Mouse (Mus musculus) spleen, postnatal 36 days (tissue): ENCODE measurements around the gene Unc93a2.
"Not testable (repeated sequence)": the region's sequence is repeated elsewhere in the genome, so short reads cannot be mapped to it uniquely, and the experiment has no call there.

Experiments used
- DNase-seq, 2 experiments: peaks; one replicate each; pipeline ENCODE4 v3.0.0; 2022; ENCODE audit warnings: low spot score in 2 of 2, mixed read lengths in 1 of 2

The Unc93a2 gene

GRCm38 (mm10) chr17:7371879-7372278 lies 13.4 kb downstream of the Unc93a2 start, which contains the start of gene Gm49630:
Gm49630 (minus strand) TSS chr17:7371979.
- DNase-seq: not testable (repeated sequence)

DNA sequence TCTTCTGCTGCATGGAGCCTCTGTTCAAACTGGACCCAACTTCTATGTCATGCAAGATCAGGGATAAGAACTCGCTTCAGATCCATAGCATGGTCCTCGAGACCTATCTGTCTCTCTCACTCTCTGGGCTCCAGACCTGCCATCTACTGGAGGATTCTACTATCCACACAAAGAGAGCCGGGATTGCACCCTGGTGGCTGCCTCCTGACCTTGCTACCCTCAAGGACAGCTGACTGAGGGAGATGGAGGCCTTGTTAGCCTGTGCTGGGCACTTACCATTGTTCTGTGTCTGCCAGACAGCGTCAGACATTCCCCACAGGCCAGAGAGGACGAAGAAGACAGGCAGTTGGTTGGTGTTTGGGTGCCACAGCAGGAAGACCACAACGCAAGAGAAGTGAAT lies 15.9 kb downstream of the Unc93a2 start:
- DNase-seq: not testable (repeated sequence)

- not testable (repeated sequence) for DNase-seq
These were observed 18.4 kb downstream of the Unc93a2 start for GRCm38 (mm10) chr17:7366676-7367374.

GRCm38 (mm10) chr17:7366265-7366664 lies 19.0 kb downstream of the Unc93a2 start:
- DNase-seq: not testable (repeated sequence)

DNA sequence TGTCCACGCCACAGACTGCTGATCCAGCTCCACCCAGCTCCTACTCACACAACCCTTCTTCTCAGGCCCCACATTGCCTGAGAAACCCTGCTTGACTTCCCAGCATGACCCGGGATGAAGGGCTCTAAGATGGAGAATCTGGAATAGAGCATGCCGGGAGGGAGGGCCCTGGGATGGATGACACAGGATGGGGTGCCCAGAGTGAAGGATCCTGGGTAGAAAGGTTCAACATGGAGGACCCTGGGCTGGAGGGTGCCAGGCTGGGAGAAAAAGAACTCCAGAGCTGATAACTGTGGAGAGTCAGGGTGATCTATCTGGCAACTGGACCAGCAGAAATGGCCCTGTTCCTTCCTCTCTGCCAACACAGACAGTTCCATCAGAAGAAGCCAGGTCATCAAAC lies 19.6 kb downstream of the Unc93a2 start:
- DNase-seq: not testable (repeated sequence)

GRCm38 (mm10) chr17:7360749-7361465 lies 24.4 kb downstream of the Unc93a2 start:
- DNase-seq: not testable (repeated sequence)

DNA sequence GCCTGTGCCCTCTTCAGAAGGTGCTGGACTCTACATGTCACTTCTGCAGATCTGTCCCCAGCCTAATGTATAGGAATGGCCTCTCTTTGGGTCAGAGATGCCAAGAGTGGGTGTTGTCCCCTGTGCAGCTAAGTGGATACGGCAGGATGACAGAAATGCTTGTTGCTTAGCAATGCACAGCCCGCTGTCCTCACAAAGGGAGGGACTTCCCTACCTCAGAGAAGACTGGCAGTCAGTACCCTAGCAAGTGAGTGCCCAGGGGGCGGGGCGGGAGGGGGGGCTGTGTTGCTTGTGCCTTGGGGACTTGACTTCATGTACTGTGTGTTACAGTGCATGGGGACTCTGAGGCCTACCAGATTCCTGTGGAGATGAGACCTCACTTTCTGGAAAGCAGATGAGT lies 25.5 kb downstream of the Unc93a2 start:
- not testable (repeated sequence) for DNase-seq

DNA sequence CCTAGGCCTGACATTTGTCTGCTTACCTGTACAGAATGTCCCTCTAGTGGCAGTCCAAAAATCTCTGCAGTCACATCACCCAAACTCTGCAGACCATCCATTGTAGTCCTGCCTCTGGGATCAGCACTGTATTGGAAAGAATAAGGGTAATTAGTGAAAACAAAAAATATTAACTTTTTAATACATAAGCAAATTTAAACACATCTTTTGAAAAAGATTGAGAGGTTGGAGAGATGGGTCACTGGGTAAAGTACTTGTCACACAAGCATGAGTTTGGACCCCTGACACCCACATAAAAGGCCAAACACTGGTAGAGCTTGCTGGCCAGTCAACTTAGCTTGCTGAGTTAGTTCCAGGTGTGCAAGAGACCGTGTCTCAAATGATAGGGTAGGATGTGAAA lies 32.7 kb downstream of the Unc93a2 start, which contains the start of gene Ttll2:
Gene Ttll2 (minus strand): TSS at position 101 of the 400 bp plus-strand sequence.
- DNase-seq: not testable (repeated sequence)

DNA sequence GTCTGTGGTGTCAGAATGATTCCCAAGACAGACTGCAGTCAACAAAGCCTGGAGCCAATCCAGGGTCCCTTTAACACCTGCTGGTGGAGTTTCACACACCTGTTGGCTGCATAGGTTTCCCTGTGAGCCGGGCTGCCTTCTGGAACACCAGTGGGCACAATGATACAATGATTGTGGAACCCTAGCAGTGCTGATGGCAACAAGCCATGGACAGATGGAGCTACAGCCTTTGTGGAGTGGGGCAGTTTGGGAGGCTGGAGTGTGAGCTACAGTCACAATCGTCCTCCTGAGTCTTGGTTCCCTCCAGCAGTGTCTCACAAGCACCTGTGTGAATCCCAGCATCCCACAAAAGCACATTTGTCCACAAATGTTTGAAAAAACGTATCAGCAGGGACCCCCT lies 36.5 kb downstream of the Unc93a2 start:
- not testable (repeated sequence) for DNase-seq

DNA sequence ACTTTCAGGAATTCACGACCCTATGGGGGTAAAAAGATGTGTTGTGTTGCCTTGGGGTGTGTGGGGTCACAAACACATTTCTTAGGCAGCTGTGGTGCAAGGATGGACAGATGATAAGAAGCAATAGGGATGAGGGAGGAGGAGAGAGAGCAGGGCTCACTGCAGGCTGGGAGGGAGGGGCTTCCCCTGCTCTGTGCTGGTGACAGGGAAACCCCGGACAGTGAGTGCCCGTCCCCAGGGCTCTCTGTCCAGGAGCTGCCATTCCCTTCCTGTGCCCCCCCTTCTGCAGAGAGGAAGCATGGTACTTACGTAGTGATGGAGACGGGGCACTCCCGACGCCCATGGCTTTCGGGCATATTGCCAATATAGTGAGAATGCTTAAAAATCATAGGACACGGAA lies 47.9 kb downstream of the Unc93a2 start:
- DNase-seq: not testable (repeated sequence)

DNA sequence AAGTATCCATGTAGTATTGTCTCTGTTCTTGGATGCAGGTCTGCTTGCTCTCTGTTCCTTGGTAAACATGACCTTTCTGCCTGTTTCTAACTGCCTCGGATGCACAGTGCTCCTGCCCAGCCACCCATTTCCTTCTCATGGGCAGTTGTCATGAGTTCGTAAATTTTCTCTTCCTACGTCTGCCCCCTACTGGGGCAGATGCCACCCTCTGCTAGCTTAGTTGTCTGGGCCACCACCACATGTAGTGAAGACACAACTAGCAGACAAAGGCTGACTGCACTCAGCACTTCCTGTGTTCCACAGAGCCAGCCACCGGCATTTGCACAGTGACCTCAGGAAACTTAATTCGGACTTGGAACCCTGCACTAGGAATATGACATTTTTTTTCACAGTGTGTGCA lies 52.5 kb downstream of the Unc93a2 start:
- DNase-seq: not testable (repeated sequence)

DNA sequence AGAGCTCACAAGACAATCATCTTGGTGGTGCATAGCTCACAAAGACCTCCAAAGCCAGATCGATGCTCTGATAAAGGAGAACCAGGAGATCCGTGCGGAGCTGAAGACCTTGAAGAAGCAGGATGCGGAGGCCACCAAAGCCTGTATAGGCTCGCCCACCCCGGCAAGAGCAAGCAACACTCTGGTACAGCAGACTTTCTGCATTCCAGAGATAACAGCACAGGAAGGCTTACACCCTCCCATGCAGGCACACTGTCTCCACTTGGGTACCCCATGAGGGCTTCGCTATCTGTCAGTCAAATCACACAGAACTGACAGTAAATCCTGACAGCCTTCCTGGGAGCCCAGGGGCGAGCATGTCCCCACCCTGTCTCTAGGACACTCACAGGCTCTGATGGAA lies 58.8 kb downstream of the Unc93a2 start:
- not testable (repeated sequence) for DNase-seq

DNA sequence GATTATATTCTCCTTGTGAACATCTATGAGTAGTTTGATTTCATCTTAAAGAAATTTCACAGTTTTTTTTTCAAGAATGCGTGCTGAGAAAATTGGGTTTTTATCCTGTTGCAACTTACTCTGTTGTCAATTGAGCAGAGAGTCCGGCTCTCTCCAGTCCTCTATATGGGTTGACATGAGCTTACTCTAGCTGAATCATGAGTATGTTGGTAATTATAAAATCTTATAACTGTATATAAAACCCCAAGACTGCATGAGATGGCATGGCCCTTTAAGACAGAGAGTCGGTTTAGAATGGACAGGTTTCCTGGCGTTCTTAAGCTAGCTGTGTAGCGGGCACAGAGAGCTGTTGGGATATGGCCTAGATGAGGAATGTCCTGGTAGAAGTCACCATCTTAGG lies 60.9 kb downstream of the Unc93a2 start, which contains the start of gene Tcp10a:
Gene Tcp10a (plus strand): TSS at position 301 of the 400 bp plus-strand sequence.
- DNase-seq: not testable (repeated sequence)

DNA sequence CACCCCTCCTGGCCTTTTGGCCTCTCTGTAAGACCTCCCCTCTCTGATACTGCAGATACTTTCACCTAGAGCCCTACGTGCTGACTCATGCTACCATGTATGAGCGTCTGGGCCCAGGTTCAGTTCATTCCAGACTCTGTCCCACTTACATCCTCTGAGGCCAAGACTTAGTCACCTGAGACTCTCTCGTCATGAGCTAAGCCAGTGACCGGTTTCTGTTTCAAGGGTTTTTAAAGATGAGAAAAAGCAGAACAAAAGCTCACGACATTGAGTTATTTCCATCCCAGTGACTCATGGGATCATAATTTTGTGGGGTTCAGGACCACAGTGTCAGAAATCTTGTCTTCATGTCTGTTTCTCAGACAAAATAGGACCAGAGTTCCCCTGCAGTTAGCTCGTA lies 65.5 kb downstream of the Unc93a2 start:
- DNase-seq: not testable (repeated sequence)

GRCm38 (mm10) chr17:7315693-7316382 lies 69.4 kb downstream of the Unc93a2 start:
- peak in 1 of 2 experiments; percentile 11 for DNase-seq
